Mouse (Mus musculus): ENCODE results near the gene H2al1b.

Gene H2al1b

DNA sequence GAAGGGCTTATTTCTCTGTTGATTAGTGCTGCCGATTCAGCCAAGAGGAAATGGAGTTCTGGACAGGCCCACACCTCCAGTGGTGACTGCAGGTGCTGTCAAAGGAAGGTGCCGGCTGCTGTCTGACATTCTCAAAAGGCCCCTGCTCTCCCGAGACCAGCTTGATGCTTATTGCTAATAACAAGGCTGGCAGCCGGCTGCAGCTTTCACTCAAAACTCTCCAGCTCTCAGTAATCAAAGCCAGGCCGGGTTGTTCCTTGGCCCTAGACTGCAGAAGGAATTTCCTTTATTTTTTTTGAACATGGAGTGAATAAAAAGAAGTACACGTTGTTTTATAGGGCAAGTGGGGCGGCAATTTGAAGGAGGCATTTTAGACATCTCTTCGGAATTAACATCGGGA lies 43.5 kb downstream of the H2al1b start:
- in situ Hi-C loops (cut with MboI, MseI), result no loop called here

DNA sequence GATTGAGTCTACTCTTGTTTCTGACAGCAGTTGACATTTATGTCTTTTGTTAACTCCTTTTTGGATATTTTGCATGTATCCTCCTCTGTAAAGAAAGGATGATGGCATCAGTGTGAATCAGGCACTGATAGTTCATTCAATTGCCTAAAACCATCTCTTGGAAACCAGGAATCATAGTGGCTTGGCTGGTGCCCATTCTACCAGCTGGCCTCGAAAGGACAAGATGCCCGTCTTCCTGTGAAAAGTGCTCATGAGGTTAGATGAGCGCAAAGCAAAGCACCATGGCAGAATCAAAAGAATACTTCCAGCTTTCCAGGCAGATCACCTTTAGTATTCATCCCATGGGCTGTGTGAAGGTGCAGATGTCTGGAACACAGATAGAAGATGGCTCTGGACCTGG lies 44.5 kb downstream of the H2al1b start:
- in situ Hi-C loops (cut with MboI, MseI), result no loop called here
